Mouse (Mus musculus) ES-E14 (cell line): Measurements from ENCODE around the gene Mtcl1. TPM values are rescaled to one million over a fixed set of nuclear protein-coding genes. Genes with fewer than 3 reads are reported as not detected.

Experiments used
- DNase-seq: peaks from one replicate; pipeline ENCODE4 v3.0.0-alpha.2; 2013; ENCODE audit warnings: low read depth, low spot score
- H3K27ac ChIP-seq: 2 replicates; pipeline ENCODE4 v1.5.1; 2012; ENCODE audit warnings: low read depth, mild to moderate bottlenecking, low read length, moderate library complexity, mixed read lengths; ENCODE audit not compliant: poor library complexity, insufficient read depth, severe bottlenecking
- H3K36me3 ChIP-seq: 2 replicates; pipeline ENCODE4 v1.6.1; 2012; ENCODE audit warnings: mild to moderate bottlenecking, low read length, moderate library complexity, mixed read lengths; ENCODE audit not compliant: control insufficient read depth, poor library complexity, insufficient read depth, severe bottlenecking
- H3K4me1 ChIP-seq, 2 experiments: fragments of 150-350 bp in 1 of 2; sonication (generic) in 1 of 2; 2 replicates each; pipeline ENCODE4 v1.6.1; 2012; ENCODE audit warnings: low read length in 2 of 2, mild to moderate bottlenecking in 1 of 2, mixed read lengths in 1 of 2; ENCODE audit not compliant: control insufficient read depth in 2 of 2, insufficient read depth in 2 of 2, poor library complexity in 1 of 2
- H3K4me3 ChIP-seq, 2 experiments: fragments of 150-350 bp in 1 of 2; sonication (generic) in 1 of 2; 2 replicates each; pipeline ENCODE4 v1.5.1; 2012; ENCODE audit warnings: low read length in 2 of 2, low read depth in 1 of 2, mild to moderate bottlenecking in 1 of 2, mixed read lengths in 1 of 2; ENCODE audit not compliant: insufficient read depth in 1 of 2, poor library complexity in 1 of 2, severe bottlenecking in 1 of 2
- H3K9ac ChIP-seq: 2 replicates; pipeline ENCODE4 v1.6.1; 2012; ENCODE audit warnings: low read depth, mild to moderate bottlenecking, low read length, mixed read lengths; ENCODE audit not compliant: poor library complexity, insufficient read depth, severe bottlenecking
- H3K9me3 ChIP-seq: fragments of 150-350 bp; sonication (generic); 2 replicates; pipeline ENCODE4 v1.6.1; 2012; ENCODE audit warnings: low read depth, mild to moderate bottlenecking, low read length; ENCODE audit not compliant: control insufficient read depth, insufficient read depth
- CHD2 ChIP-seq: IDR thresholded peaks from 2 replicates; pipeline ENCODE4 v1.6.1; 2014; ENCODE audit warnings: mild to moderate bottlenecking, low read depth, low read length, inconsistent platforms
- HCFC1 ChIP-seq: IDR thresholded peaks from 2 replicates; pipeline ENCODE4 v1.6.1; 2012; ENCODE audit warnings: low read length, inconsistent platforms, borderline replicate concordance; ENCODE audit not compliant: insufficient read depth
- MAFK ChIP-seq: IDR thresholded peaks from 2 replicates; pipeline ENCODE4 v1.6.1; 2014; ENCODE audit warnings: mild to moderate bottlenecking, low read depth, low read length, inconsistent platforms; ENCODE audit not compliant: insufficient read depth
- ZC3H11A ChIP-seq: IDR thresholded peaks from 2 replicates; pipeline ENCODE4 v1.6.1; 2012; ENCODE audit warnings: low read depth, mild to moderate bottlenecking, inconsistent platforms, low read length, borderline replicate concordance
- ZNF384 ChIP-seq: IDR thresholded peaks from 2 replicates; pipeline ENCODE4 v1.6.1; 2012; ENCODE audit warnings: low read depth, low read length, inconsistent platforms
- in situ Hi-C, 2 experiments: fragments of 600-800 bp; cut with MboI; formaldehyde crosslinking; loops; one replicate each; pipeline ENCODE4 v1.15.1; 2025; ENCODE audit warnings: low sequenced_read_pairs in 2 of 2, inconsistent platforms in 1 of 2; ENCODE audit not compliant: unreplicated experiment in 2 of 2
- total RNA-seq: library from RNA; depleted of rRNA; stranded (reverse); fragments of 300-350 nt; gene quantifications from 2 replicates; pipeline ENCODE4 v1.2.3, GENCODE M21; 2012

Gene Mtcl1
- total RNA-seq, 1 experiment, result 75.8 TPM

DNA sequence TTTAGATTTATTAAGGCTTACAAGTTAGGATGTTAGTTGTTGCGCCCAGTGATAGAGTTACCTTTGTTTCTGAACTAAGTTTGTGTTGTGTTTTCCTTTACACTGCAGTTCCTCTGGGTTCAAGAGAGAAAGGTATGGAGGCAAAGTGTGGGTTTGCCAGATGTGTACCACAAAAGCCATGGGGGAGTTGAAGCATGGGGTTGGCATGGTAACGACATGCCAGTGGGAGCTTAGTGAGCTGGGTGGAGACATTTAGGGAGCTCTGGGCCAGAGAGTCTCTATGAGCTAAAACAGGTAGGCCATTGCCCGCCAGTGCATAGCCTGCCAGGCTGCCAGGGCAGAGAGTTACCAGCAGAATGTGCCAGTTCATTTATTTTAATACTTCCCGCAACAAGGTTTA is 132.0 kb downstream of the Mtcl1 start:
- DNase-seq, result no peak
- TF ChIP-seq CHD2 (no peak), ZNF384 (no peak), HCFC1 (no peak), ZC3H11A (no peak), MAFK (no peak)
- Histone ChIP-seq H3K9me3 (no peaks in the 10 kb centered on the region), H3K27ac (no peak overlapping the region), H3K4me3 (peak overlapping the region in 1 of 2 experiments; percentile 14; a peak in 2 of 4 replicates), H3K9ac (no peak overlapping the region), H3K4me1 (peaks cover 14 to 29% of the 10 kb centered on the region in 2 experiments), H3K36me3 (no peaks in the 10 kb centered on the region)
- in situ Hi-C loops, result no loop called here

DNA sequence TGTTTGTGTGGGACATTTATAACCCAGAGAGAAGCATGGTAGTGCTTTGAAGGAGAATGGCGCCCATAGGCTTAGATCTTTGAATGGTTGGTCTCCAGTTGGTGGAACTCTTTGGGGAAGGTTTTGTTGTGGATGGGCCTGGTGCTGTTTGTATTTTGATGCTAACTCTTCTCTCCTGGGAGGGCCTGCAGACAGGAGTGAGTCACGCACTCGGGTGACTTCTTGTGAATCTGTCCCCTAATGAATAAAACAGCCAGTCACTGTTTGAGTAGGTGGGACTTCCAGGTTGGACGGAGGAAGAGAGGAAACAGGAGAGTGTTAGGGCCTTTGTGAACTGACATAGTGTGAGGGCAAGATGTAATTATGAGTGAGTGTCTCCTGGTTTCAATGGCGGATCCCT is 132.4 kb downstream of the Mtcl1 start:
- H3K9ac ChIP-seq, result no peak overlapping the region
- in situ Hi-C loops, result no loop called here
- no peak overlapping the region; the same call in 1 of the 2 replicates for H3K27ac ChIP-seq
- H3K9me3 ChIP-seq, result no peaks in the 10 kb centered on the region
- TF ChIP-seq ZNF384, result peak; percentile 60; the same call in 1 of the 2 replicates
- TF ChIP-seq MAFK, result no peak
- H3K4me1 ChIP-seq, result peaks cover 14 to 29% of the 10 kb centered on the region in 2 experiments
- H3K4me3 ChIP-seq, result peak overlapping the region in 1 of 2 experiments; percentile 14; a peak in 2 of 4 replicates
- no peaks in the 10 kb centered on the region for H3K36me3 ChIP-seq
- no peak for DNase-seq

DNA sequence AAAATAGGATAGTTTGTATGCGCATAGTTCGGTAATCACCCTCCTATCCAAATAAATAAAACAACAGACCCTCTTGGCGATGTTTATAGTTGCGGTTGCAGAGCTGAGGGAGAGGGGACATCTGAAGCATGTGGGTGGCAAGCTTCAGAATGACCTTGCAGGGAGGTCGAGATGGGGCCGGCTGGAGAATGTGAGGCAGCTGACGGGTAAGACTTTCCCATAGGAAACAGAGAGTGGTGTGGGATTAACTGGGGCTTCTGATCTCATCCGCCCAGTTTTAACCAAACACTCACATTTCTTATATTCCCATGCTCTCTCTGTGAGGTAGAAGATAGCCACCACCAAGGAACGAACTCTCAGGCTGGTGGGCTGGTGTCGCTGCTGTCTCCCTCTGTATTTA is 134.1 kb downstream of the Mtcl1 start:
- H3K4me1 ChIP-seq, result peaks cover 13 to 22% of the 10 kb centered on the region in 2 experiments
- 0 out of 4 replicates have a peak overlapping the region, but pooled peaks have one; percentile 1 to 23 for H3K4me3 ChIP-seq
- H3K36me3 ChIP-seq, result no peaks in the 10 kb centered on the region
- H3K27ac ChIP-seq, result peak overlapping the region; percentile 75; the same call in 1 of the 2 replicates
- peak overlapping the region; percentile 64; the same call in 1 of the 2 replicates for H3K9ac ChIP-seq
- TF ChIP-seq HCFC1 (no peak), ZC3H11A (no peak), ZNF384 (no peak), CHD2 (no peak), MAFK (no peak)
- H3K9me3 ChIP-seq, result no peaks in the 10 kb centered on the region
- DNase-seq, result no peak
- in situ Hi-C loops, result no loop called here

DNA sequence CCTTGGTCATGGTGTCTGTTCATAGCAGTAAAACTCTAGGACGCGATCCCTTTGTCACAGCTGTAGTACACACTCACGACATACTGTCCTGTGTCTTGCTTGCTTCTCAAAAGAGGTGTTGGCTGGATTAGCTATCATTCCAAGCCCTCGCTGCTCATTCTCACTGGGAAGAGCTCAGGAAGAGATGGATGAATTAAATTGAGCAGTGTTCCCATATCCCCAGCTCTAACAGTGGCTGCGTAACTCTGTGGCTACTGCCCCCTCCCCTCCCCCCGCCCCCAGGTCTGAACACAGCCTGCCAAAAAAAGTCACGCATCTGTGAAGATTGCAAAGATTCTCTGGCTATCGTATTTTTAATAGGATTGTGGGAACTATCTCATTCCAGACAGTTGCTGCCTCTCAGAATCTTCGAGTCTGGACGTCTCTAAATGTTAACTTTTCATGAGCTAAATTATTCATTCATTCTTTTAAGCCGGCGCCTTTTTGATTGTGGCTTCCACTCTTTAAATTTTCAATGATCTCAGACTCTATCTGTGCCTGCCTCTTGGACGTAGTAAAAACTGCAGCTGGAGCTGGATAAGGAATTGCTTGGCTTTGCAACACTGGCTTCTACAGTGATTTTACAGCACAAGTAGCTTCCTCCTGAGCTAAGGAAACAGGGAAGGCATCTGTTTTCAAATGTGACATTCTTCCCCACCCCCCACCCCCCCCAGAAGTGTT is 134.8 kb downstream of the Mtcl1 start:
- Histone ChIP-seq H3K4me1 (peaks cover 13 to 22% of the 10 kb centered on the region in 2 experiments), H3K4me3 (no peak overlapping the region), H3K9me3 (no peaks in the 10 kb centered on the region), H3K36me3 (no peaks in the 10 kb centered on the region), H3K9ac (no peak overlapping the region), H3K27ac (no peak overlapping the region; the same call in 1 of the 2 replicates)
- TF ChIP-seq CHD2 (no peak), ZC3H11A (no peak), HCFC1 (no peak), MAFK (no peak), ZNF384 (no peak)
- no peak for DNase-seq
- in situ Hi-C loops, result no loop called here
